Mouse (Mus musculus) adrenal gland, postnatal 14 days (tissue): ENCODE results near the gene Mgst3. TPM values are rescaled to one million over a fixed set of nuclear protein-coding genes. Genes with fewer than 3 reads are reported as not detected.
"Not testable (repeated sequence)": the region's sequence is repeated elsewhere in the genome, so short reads cannot be mapped to it uniquely, and the experiment has no call there.

Experiments used
- DNase-seq: peaks from one replicate; pipeline ENCODE4 v3.0.0; 2021; ENCODE audit warnings: mixed read lengths
- microRNA-seq, 2 experiments: library from miRNA; unstranded; fragments of <30 nt; microRNA quantifications; one replicate each; pipeline ENCODE4 v1.2.0; 2021
- total RNA-seq: library from RNA; stranded (reverse); gene quantifications from 2 replicates; pipeline ENCODE4 v1.2.3, GENCODE M21; 2021

The Mgst3 gene
- total RNA-seq, 1 experiment from 2014 or later = 75.6 TPM

DNA sequence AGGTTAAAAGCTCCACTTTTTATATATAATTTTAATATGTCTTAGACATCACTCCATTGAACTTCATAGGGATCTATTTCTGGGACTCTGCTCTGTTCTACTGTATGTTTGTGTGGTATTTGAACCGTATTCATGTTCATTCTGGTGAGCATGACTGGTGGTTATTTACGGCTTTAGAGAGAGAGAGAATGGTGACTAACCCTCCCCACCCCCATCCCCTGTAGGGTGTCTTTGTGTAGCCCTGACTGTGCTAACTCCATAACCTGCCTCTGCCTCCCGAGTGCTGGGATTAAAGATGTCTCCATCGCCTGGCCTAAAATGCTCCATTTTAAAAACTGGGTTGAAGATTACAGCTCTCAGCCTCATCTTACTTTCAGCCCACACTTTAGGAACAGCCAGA lies 33.4 kb downstream of the Mgst3 start:
- DNase-seq = no peak

DNA sequence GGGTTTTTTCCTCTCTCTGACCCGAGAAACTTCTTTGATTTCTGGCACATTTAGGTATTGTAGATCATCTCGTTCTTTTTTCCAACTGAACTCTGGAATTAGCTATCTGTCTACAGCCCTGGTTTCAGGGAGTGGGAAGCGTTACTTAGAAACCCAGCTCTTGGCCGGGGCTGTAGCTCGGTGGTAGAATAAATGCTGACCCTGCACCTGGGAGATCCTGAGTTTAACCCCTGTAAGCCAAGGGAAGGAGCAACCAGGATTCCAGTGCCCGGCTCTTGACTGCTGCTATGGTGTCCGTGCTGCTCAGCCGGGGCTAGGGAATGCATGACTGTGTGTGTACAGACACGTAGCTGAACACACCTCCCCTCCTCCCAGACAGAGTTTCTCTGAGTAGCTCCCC lies 34.9 kb downstream of the Mgst3 start:
- no peak for DNase-seq

DNA sequence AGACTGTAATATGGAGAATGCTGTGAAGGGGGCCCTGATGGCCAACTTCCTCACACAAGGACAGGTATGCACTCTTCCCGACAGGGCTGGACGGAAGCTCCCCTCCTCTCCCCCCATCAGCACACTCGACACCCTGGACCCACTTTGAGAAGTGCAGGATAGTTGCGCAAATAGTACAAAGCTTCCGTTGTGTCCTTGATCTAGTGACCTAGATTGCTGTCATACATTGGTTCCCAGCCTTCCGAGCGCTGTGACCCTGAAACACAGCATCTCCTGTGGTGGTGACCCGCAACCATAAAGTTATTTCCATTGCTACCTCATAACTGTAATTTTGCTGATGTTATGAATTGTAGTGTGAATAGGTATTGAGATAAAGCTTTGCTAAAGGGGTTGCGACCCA lies 36.3 kb downstream of the Mgst3 start:
- no peak for DNase-seq

DNA sequence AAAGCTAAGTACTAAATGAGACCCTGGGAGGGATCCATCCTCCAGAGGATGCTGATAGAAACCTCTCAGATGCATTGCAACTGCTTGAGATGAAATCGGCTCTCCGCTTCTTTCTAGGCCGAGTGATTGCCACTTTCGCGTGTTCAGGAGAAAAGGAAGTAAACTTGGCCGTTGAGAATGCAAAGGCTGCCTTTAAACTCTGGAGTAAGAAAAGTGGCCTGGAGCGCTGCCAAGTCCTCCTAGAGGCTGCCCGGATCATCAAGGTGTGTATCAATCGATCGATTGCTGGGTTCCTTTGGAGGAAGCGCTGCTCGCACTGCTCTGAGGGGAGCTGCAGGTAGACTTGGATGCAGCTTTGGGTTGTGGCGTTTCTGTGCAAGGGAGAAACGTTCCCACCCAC lies 41.2 kb downstream of the Mgst3 start:
- no peak for DNase-seq

DNA sequence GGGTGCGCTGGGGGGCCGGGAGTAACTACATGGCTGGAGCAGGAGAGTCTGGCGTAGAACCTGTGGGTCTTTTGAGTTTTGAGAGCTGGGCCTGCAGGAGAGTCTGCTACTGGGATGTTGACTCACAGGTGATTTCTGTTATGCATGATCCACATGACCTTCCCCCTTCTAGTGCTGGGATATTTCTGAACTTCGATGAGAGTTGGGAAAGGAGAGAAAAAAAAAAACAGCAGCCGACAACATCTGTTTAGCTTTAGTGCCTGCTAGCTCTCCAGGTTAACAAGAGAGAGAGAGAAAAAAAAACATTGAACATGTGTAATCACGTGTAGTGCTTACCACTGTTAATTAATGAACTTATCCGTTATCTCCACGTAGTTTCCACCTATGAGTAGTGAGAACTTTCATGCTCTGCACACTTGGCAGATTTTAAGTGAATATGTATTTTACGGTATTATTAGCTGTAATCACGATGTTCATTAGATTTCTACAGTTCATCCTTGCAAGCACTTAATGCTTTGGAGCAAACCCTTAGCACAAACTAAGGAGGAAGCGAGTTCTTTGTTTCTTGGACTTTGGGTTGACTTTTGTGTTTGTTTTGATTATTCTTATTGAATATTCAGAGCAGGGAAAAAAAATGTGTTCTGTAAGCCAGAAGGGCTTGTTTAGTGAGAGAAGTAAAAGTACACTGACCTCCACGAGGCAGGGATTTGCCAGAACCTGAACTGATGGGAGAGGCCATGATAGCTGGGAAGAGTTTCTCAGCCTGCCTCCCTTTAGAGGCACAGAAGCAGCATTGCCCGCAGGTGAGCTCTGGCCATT lies 42.8 kb downstream of the Mgst3 start:
- no peak for DNase-seq

DNA sequence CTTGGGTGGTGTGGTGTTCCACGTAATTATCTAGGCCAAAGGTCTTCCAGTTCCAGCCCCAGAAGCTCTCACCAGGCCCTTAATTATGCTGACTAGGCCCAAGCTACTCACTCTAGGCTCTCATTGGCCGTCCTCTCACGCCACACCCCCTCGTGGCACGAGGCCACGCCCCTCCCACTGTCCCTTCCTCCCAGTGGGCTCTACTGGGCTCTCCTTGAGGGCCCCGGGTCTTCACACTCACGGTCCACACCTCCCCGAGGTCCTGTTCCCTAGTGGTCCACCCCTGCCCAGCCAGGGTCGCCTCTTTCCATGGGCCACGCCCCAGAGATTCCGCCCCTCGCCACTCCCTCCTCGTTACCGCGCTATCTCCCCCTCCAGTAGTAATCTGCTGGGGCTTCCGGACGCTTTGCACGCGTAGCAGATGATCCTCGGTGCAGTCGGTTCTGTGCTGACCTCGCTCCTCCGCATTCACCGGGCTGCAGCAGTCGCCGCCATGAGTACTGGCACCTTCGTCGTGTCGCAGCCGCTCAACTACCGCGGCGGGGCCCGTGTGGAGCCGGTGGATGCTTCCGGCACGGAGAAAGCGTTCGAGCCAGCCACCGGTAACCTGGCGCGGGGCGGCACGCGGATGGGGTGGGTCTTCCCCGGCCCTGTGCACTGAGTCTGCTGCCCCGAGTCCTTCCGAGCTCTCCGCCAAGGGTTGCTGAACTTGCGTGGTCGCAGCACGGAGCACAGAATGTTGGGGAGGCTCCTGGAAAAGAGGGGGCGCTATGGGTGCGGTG lies 43.6 kb downstream of the Mgst3 start, which contains the start of gene Aldh9a1:
Gene Aldh9a1, plus strand, starts transcription at position 177 of the 782 bp plus-strand sequence.
- peak; percentile 95 for DNase-seq

DNA sequence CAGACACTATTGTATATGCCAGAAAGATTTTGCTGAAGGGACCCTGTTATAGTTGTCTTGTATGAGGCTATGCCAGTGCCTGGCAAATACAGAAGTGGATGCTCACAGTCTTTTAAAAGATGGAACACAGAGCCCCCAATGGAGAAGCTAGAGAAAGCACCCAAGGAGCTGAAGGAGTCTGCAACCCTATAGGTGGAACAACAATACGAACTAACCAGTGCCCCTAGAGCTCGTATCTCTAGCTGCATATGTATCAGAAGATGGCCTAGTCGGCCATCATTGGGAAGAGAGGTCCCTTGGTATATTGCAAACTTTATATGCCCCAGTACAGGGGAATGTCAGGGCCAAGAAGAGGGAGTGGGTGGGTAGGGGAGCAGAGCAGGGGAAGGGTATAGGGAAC lies 44.4 kb downstream of the Mgst3 start:
- DNase-seq = not testable (repeated sequence)

DNA sequence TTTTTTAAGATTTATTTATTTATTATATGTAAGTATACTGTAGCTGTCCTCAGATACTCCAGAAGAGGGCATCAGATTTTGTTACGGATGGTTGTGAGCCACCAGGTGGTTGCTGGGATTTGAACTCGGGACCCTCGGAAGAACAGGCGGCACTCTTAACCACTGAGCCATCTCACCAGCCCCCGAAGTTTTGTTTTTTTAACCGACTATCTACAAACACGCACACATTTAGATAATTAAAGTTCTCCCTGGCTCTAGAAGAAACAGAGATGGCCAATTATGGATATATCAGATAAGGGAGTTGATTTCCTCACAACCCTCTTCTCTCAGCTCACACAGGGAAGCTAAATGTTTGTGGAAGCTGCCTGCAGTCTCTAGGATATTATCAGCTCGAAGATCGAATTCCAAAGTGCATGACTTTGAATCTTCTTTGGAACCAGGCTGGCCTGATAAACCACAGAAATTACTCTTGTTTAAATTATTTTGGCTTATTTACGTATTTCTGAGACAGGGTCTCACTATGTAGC lies 47.6 kb downstream of the Mgst3 start:
- DNase-seq = not testable (repeated sequence)

GRCm38 (mm10) chr1:167342831-167343230 lies 50.8 kb downstream of the Mgst3 start:
- no peak for DNase-seq

DNA sequence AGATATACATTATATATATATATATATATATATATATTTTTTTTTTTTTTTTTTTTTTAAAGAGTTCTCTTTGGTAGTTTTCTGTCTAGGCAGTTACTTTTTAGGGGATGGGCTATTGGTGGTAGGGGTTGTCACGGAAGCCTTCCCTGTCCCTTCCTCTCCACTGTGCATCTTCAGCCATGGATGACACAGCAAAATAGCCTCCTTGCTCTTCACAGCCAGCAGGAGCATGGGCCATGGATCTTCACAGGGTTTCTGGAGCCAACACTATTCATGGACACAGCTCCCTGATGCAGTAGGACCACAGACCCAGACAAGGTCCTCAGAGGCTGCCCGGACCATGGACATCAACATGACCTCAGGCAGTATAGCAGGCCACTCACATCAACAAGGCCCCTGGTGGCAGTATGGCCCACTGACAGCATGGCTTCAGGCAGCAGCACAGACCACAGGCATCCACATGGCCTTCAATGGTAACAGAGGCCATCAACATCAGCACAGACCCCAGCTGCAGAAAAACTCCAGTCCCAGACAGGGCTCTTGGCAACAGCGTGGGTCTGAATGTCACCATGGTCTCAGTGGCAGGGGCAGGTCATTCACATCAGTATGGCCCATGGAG lies 52.6 kb downstream of the Mgst3 start:
- DNase-seq = no peak

DNA sequence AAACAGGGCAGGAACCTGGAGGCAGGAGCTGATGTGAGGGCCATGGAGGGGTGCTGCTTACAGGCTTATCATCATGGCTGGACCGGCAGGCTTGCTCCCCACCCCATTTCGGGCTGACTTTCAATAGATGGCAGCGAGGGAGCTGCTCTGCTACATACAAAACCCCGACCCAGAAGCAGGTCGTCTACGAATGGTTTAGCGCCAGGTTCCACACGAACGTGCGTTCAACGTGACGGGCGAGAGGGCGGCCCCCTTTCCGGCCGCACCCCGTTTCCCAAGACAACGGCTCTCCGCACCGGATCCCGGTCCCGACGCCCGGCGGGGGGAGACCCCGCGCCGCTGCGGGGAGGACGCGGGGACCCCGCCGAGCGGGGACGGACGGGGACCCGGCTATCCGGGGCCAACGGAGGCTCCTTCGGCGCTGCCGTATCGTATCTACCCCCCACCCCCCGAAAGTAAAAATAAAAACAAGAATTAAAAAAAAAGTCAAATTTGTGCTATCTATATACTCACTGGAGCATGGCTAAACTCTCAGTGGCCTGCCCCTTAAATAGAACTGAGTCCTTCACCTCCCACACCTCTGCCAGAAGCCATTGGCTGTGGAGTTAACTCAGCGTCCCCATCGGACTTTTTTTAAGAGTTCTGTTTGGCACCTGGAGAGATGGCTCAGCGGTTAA lies 53.4 kb downstream of the Mgst3 start:
- no peak for DNase-seq

GRCm38 (mm10) chr1:167339177-167339781 lies 54.4 kb downstream of the Mgst3 start:
- no peak for DNase-seq

GRCm38 (mm10) chr1:167337463-167338095 lies 56.1 kb downstream of the Mgst3 start:
- DNase-seq = peak; percentile 90

DNA sequence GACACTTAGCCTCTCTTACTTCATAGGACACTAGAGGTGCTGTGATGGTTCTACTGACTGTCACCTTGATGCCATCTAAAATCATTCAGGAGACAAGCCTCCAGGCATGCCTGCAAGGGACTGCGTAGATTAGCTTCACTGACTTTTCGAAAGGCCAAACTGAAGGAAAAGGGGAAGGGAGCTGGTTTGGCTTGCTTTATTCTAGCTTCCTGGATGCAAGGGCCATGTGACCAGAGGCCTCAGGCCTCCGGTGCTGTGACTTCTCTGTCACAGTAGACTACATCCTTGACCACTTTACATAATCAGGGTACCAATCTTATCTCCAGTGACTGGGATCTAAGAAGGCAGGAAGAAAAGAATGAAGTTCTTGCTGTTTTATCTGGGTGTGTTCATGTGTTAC lies 57.2 kb downstream of the Mgst3 start:
- DNase-seq = no peak

GRCm38 (mm10) chr1:167331106-167331505 lies 62.5 kb downstream of the Mgst3 start:
- DNase-seq = no peak

DNA sequence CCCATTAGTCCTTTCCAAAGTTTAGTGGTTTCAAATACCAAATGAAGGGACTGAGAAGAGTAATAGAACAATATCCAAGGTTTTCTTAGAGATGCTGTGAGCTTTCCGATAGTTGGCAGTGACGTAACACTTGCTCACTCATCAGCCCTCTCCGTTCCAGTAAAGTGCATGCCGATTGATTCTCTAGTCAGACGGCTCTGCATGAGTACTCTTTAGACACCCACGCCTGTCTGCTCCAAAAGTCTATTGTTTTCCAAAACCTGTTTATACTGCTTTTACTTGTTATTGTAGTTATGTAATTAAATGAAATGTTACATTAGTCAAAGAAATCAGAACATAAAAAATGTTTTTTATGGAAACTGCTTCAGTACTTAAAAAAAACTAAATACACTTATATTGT lies 64.9 kb downstream of the Mgst3 start:
- no peak for DNase-seq

Small RNAs within 50 kb of the gene (microRNA-seq; reads per million reads assigned to microRNA genes)
- 0 to 0.38 reads per million in 2 experiments for gene Gm25911

Other genes with a start within 250 kb of the Mgst3 start
- 65.8 and 74.6 TPM in 2 replicates for gene Uck2, start 108.5 kb downstream of the Mgst3 start, total RNA-seq
- 109 and 120 TPM in 2 replicates for gene Tmco1, start 85.5 kb downstream of the Mgst3 start, total RNA-seq
- gene Aldh9a1, start 43.9 kb downstream of the Mgst3 start, total RNA-seq = 56.9 and 59.4 TPM in 2 replicates
- gene Lrrc52, start 72.9 kb upstream of the Mgst3 start, total RNA-seq = 0.30 TPM in 1 of 2 replicates, not detected in the other
- 14.8 and 15.8 TPM in 2 replicates for gene Rxrg, start 204.5 kb upstream of the Mgst3 start, total RNA-seq